Mouse (Mus musculus): ENCODE measurements around the gene Gm20388. TPM values are rescaled to one million over a fixed set of nuclear protein-coding genes. Genes with fewer than 3 reads are reported as not detected.

The Gm20388 gene
- polyA plus RNA-seq, 1 experiment from 2014 or later: not detected

DNA sequence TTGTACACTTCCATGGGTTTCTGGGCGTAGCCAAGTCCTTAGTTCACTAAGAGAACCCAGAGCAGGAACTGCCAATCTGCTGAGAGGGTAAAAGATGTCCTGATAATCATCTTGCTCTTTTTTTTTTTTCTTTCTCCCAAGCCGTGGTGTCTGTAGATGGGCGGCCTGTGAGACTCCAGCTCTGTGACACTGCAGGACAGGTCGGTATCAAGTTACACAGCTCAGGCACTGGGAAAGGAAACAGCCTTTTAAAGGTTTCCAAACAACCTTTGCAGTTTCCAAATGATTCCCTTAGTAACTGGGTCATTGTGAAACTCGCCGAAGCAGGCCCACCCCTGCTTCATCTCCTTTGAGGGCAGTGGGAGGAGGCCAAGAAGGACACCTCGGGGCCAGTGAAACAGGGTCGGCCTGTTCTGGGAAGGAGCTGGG lies 3744.7 kb downstream of the Gm20388 start:
- Histone ChIP-seq H3K36me3 (ENCODE audit: control insufficient read depth, insufficient read depth) (peaks cover 33% of the 10 kb centered on the region), H3K27me3 (replicated peaks; ENCODE audit: control insufficient read depth, insufficient read depth, low read length) (no peaks in the 10 kb centered on the region), H3K4me2 (replicated peaks; ENCODE audit: low read depth) (peak overlapping the region; percentile 79), H3K4me1 (replicated peaks; ENCODE audit: control insufficient read depth, insufficient read depth, low read length) (no peaks in the 10 kb centered on the region; the same call in 1 of the 2 replicates), H3K4me3 (ENCODE audit: low read depth, low read length) (peak overlapping the region; percentile 71), H3K27ac (ENCODE audit: low read depth, low read length) (peak overlapping the region; percentile 30), H3K9ac (ENCODE audit: low read depth, low read length) (peak overlapping the region; percentile 96), H3K9me3 (ENCODE audit: control insufficient read depth) (no peaks in the 10 kb centered on the region)
- WGBS: 14% methylated on average over 8 of the region's 8 CpGs
- ATAC-seq: no peak
- no peak for TF ChIP-seq CTCF (IDR thresholded peaks at IDR 0.05; ENCODE audit: low read depth)

DNA sequence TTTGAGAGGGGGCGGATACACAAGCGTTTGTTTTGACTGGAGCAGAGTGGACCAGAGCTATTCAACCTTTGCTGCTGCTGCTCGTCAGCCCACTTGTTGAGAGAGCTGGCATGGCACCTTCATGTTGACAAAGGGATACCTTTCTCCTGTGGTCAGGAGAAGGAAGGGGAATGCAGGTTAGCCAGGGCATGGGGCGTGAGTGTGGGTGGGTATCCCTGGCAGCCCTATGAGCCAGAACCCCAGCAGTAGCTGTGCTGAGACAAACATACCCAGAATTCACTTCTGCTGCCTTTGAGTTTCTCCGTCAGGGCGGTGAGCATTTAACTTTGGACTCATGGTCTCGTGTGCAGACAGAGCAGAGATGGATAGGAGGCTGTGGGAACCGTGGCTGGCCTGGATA lies 3747.2 kb downstream of the Gm20388 start:
- no peak overlapping the region for H3K9ac ChIP-seq (ENCODE audit: low read depth, low read length)
- TF ChIP-seq CTCF (IDR thresholded peaks at IDR 0.05; ENCODE audit: low read depth): no peak
- H3K36me3 ChIP-seq (ENCODE audit: control insufficient read depth, insufficient read depth): peaks cover 54% of the 10 kb centered on the region
- WGBS: 85% methylated on average over 8 of the region's 8 CpGs
- H3K9me3 ChIP-seq (ENCODE audit: control insufficient read depth): no peaks in the 10 kb centered on the region
- H3K4me2 ChIP-seq (replicated peaks; ENCODE audit: low read depth): no peak overlapping the region
- no peak overlapping the region for H3K27ac ChIP-seq (ENCODE audit: low read depth, low read length)
- no peaks in the 10 kb centered on the region; the same call in 1 of the 2 replicates for H3K4me1 ChIP-seq (replicated peaks; ENCODE audit: control insufficient read depth, insufficient read depth, low read length)
- ATAC-seq: no peak
- H3K27me3 ChIP-seq (replicated peaks; ENCODE audit: control insufficient read depth, insufficient read depth, low read length): no peaks in the 10 kb centered on the region
- H3K4me3 ChIP-seq (ENCODE audit: low read depth, low read length): no peak overlapping the region

DNA sequence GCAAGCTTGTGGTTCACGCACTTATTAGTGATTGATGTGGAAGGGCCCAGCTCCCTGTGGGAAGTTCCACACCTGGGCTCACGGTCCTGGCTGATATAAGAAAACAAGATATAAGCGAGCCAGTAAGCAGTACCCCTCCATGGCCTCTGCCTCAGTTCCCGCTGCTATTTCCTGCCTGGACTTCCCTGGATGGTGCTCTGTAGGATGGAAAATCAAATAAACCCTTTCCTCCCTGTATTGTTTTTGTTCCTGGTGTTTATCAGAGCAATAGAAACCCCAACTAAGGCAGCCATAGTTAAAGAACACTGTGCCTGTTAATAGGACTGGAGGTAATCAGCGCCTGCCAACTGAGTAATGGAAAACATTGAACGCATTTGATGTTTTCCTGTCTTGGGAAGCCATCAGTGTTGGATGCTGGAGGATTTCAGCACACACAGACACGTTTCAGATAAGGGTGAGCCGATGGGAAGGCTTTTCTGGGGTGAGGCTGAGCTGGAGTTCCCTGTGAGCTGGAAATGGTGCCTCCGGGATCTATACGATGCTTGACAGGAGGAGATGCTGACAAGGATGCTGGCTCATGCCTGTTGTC lies 3748.9 kb downstream of the Gm20388 start:
- peaks cover 65% of the 10 kb centered on the region for H3K36me3 ChIP-seq (ENCODE audit: control insufficient read depth, insufficient read depth)

DNA sequence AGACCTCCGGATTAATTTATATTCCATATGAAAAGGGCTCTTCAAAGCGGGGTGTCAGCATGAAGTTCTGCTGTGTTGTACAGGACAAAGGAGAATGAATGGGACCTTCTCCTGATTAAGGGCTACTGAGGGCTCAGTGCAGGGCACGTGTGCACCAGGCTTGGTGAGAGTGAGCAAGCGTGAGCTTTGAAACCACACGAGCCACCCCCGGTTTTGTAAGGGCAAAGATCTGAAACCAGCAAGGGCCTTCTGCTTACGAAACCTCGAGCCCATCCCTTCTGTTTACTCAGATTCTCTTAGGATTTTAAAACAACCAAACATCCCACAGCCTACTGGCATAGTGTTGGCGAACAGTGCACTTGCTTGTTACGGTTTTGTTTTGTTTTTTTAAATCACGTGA lies 3750.9 kb downstream of the Gm20388 start:
- ATAC-seq: no peak
- no peak overlapping the region for H3K27ac ChIP-seq (ENCODE audit: low read depth, low read length)

More for the DNA sequence above, 3748.9 kb downstream of the Gm20388 start:
- 85% methylated on average over 10 of the region's 10 CpGs for WGBS
- Histone ChIP-seq H3K4me3 (ENCODE audit: low read depth, low read length) (no peak overlapping the region), H3K9ac (ENCODE audit: low read depth, low read length) (no peak overlapping the region), H3K27me3 (replicated peaks; ENCODE audit: control insufficient read depth, insufficient read depth, low read length) (no peaks in the 10 kb centered on the region), H3K4me2 (replicated peaks; ENCODE audit: low read depth) (no peak overlapping the region), H3K4me1 (replicated peaks; ENCODE audit: control insufficient read depth, insufficient read depth, low read length) (no peaks in the 10 kb centered on the region; the same call in 1 of the 2 replicates), H3K9me3 (ENCODE audit: control insufficient read depth) (no peaks in the 10 kb centered on the region), H3K27ac (ENCODE audit: low read depth, low read length) (no peak overlapping the region)
- no peak for TF ChIP-seq CTCF (IDR thresholded peaks at IDR 0.05; ENCODE audit: low read depth)
- ATAC-seq: no peak

DNA sequence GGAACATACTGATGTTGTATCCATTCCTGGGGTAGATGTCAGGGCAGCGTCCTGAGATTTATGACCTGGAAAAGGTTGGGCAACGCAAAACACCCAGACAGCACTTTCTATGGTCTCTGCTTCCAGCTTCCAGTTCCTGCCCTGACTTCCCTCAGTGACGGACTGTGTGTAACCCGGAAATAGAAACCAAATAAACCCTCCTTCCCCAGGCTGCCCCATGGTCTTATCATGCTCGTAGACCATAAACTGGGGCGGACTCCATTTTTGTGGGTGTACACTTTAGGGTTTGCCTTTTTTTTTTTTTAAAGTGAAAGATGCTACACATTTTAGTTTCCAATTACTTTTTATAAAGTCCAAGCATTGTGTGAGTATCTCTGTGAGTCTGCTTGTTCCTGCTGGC lies 3754.9 kb downstream of the Gm20388 start:
- H3K9me3 ChIP-seq (ENCODE audit: control insufficient read depth): no peaks in the 10 kb centered on the region
- 26% methylated on average over 6 of the region's 6 CpGs for WGBS
- no peaks in the 10 kb centered on the region for H3K4me1 ChIP-seq (replicated peaks; ENCODE audit: control insufficient read depth, insufficient read depth, low read length)
- no peak overlapping the region for H3K4me3 ChIP-seq (ENCODE audit: low read depth, low read length)
- TF ChIP-seq CTCF (IDR thresholded peaks at IDR 0.05; ENCODE audit: low read depth): no peak
- no peaks in the 10 kb centered on the region for H3K27me3 ChIP-seq (replicated peaks; ENCODE audit: control insufficient read depth, insufficient read depth, low read length)
- ATAC-seq: peak; percentile 88
- H3K9ac ChIP-seq (ENCODE audit: low read depth, low read length): no peak overlapping the region
- no peak overlapping the region for H3K4me2 ChIP-seq (replicated peaks; ENCODE audit: low read depth)
- peaks cover 30% of the 10 kb centered on the region; the same call in 1 of the 2 replicates for H3K36me3 ChIP-seq (ENCODE audit: control insufficient read depth, insufficient read depth)
- peak overlapping the region; percentile 29; the same call in 1 of the 2 replicates for H3K27ac ChIP-seq (ENCODE audit: low read depth, low read length)

More for the DNA sequence above, 3750.9 kb downstream of the Gm20388 start:
- 73% methylated on average over 11 of the region's 11 CpGs for WGBS
- Histone ChIP-seq H3K9ac (ENCODE audit: low read depth, low read length) (no peak overlapping the region), H3K27me3 (replicated peaks; ENCODE audit: control insufficient read depth, insufficient read depth, low read length) (no peaks in the 10 kb centered on the region), H3K4me1 (replicated peaks; ENCODE audit: control insufficient read depth, insufficient read depth, low read length) (no peaks in the 10 kb centered on the region), H3K4me2 (replicated peaks; ENCODE audit: low read depth) (no peak overlapping the region), H3K9me3 (ENCODE audit: control insufficient read depth) (no peaks in the 10 kb centered on the region), H3K4me3 (ENCODE audit: low read depth, low read length) (no peak overlapping the region), H3K36me3 (ENCODE audit: control insufficient read depth, insufficient read depth) (peaks cover 58% of the 10 kb centered on the region)
- TF ChIP-seq CTCF (IDR thresholded peaks at IDR 0.05; ENCODE audit: low read depth): no peak

DNA sequence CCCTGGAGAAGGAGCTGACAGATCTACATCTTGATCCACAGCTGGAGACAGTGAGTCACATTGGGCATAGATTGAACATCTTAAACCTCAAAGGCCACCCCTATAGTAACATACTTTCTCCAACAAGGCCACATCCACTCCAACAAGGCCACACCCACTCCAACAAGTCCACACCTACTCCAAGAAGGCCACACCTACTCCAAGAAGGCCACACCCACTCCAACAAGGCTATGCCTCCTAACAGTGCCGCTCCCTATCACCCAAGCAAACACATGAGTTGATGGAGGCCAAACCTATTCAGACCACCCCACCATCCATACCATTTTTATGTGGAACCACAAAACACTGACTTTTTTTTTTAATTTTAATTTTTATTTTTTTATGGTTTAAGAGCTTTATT lies 3756.2 kb downstream of the Gm20388 start:
- Histone ChIP-seq H3K36me3 (ENCODE audit: control insufficient read depth, insufficient read depth) (peaks cover 18% of the 10 kb centered on the region; the same call in 1 of the 2 replicates), H3K4me3 (ENCODE audit: low read depth, low read length) (no peak overlapping the region), H3K4me1 (replicated peaks; ENCODE audit: control insufficient read depth, insufficient read depth, low read length) (no peaks in the 10 kb centered on the region), H3K9me3 (ENCODE audit: control insufficient read depth) (no peaks in the 10 kb centered on the region), H3K27me3 (replicated peaks; ENCODE audit: control insufficient read depth, insufficient read depth, low read length) (no peaks in the 10 kb centered on the region), H3K4me2 (replicated peaks; ENCODE audit: low read depth) (no peak overlapping the region), H3K9ac (ENCODE audit: low read depth, low read length) (no peak overlapping the region), H3K27ac (ENCODE audit: low read depth, low read length) (no peak overlapping the region)
- no peak for TF ChIP-seq CTCF (IDR thresholded peaks at IDR 0.05; ENCODE audit: low read depth)
- WGBS: 80% methylated on average over 1 of the region's 1 CpGs
- no peak for ATAC-seq
